Mouse (Mus musculus): ENCODE data around the gene Bahd1. TPM values are rescaled to one million over a fixed set of nuclear protein-coding genes. Genes with fewer than 3 reads are reported as not detected.
A peak's percentile ranks its signal among the peaks of the same experiment; 100 is the strongest.

Gene Bahd1
- total and polyA plus RNA-seq, 3 experiments = 14.1 to 37.8 (median 32.1) TPM

DNA sequence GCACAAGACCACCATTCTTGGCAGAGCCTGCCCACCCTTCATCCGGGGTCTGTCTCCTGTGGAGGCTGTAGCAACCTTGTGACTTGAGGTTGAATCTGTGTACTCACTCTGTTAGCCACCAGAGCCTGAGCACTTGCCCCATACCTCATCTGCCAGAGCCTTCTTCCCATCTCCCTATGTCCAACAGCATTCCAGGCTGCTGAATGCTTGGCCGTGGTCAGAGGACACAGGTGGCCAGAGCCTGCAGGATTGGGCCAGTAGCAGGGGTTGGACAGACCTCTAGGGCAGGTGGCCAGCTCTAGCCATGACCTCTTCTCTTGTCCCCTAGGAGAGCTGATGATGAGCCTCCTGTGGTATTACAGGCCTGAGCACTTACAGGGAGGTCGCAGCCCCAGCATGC is 20.3 kb downstream of the Bahd1 start:
- in situ Hi-C loops (cut with MboI; ENCODE audit: low pct_ligation_motif_present, low pct_unique_long_range_greater_than_20kb, low sequenced_read_pairs) = no loop called here
- H3K27ac ChIP-seq (ENCODE audit: insufficient read depth, low read depth) = no peak overlapping the region
- H3K4me3 ChIP-seq (replicated peaks in 1 of 3; ENCODE audit: low read depth in 2 of 3, low read length in 2 of 3, poor library complexity in 1 of 3) = no peak overlapping the region
- H3K79me2 ChIP-seq (replicated peaks; ENCODE audit: control insufficient read depth, extremely low read depth, insufficient read depth, poor library complexity, severe bottlenecking) = peaks cover 46% of the 10 kb centered on the region
- TF ChIP-seq CHD2 (IDR thresholded peaks at IDR 0.05; ENCODE audit: low read length) (no peak), MYC (IDR thresholded peaks at IDR 0.05; ENCODE audit: low read depth, low read length) (no peak), MXI1 (IDR thresholded peaks at IDR 0.05; ENCODE audit: low read depth, low read length) (no peak), POLR2A (IDR thresholded peaks at IDR 0.05; ENCODE audit: low read depth, low read length) (no peak)
- dilution Hi-C loops (cut with MboI; ENCODE audit: extremely low pct_ligation_motif_present, extremely low pct_unique_long_range_greater_than_20kb, low sequenced_read_pairs) = no loop called here
- no peaks in the 10 kb centered on the region for H3K27me3 ChIP-seq (replicated peaks)
- H3K9me3 ChIP-seq (replicated peaks; ENCODE audit: low read length) = no peaks in the 10 kb centered on the region
- peaks cover 29 to 50% of the 10 kb centered on the region in 2 experiments for H3K4me1 ChIP-seq (ENCODE audit: control insufficient read depth in 1 of 2, insufficient read depth in 2 of 2)
- no peak for DNase-seq (ENCODE audit: extremely low read depth)
- no peak overlapping the region for H3K9ac ChIP-seq (ENCODE audit: insufficient read depth, low read depth)
- H3K4me2 ChIP-seq (ENCODE audit: insufficient read depth, low read depth, poor library complexity, severe bottlenecking) = no peak overlapping the region
- H3K36me3 ChIP-seq (replicated peaks in 1 of 2; ENCODE audit: control insufficient read depth in 1 of 2, insufficient read depth in 1 of 2, low read length in 1 of 2) = peaks cover 61 to 93% of the 10 kb centered on the region in 2 experiments

DNA sequence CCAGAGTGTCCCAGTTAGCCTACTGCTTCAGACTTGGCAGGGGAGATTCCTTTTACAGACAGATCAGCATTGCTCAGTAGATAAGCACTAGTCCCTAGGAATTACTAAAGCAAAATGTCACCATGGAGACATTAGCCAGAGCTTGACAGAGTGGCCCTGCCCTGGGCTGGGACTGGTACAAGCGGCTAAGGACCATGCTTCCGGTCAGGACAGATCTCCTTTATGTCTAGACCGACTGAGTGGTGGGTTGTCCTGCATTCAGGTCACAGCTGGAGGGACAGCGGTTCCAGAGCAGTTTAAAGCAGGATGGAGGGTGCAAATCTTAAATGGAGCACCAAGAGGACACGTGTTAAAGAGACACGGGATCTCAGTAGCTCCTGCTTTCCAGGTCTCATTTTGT is 25.8 kb downstream of the Bahd1 start:
- Histone ChIP-seq H3K27me3 (replicated peaks) (no peaks in the 10 kb centered on the region), H3K9me3 (replicated peaks; ENCODE audit: low read length) (no peaks in the 10 kb centered on the region), H3K4me3 (replicated peaks in 1 of 3; ENCODE audit: low read depth in 2 of 3, low read length in 2 of 3, poor library complexity in 1 of 3) (peak overlapping the region in 2 of 3 experiments; percentile 46 to 75), H3K4me2 (ENCODE audit: insufficient read depth, low read depth, poor library complexity, severe bottlenecking) (peak overlapping the region; percentile 38), H3K4me1 (ENCODE audit: control insufficient read depth in 1 of 2, insufficient read depth in 2 of 2) (peaks cover 19 to 53% of the 10 kb centered on the region in 2 experiments), H3K79me2 (replicated peaks; ENCODE audit: control insufficient read depth, extremely low read depth, insufficient read depth, poor library complexity, severe bottlenecking) (no peaks in the 10 kb centered on the region), H3K9ac (ENCODE audit: insufficient read depth, low read depth) (peak overlapping the region; percentile 50; the same call in 1 of the 2 replicates), H3K36me3 (replicated peaks in 1 of 2; ENCODE audit: control insufficient read depth in 1 of 2, insufficient read depth in 1 of 2, low read length in 1 of 2) (peaks cover 26 to 56% of the 10 kb centered on the region in 2 experiments), H3K27ac (ENCODE audit: insufficient read depth, low read depth) (0 out of 2 replicates have a peak overlapping the region, but pooled peaks have one; percentile 20)
- dilution Hi-C loops (cut with MboI; ENCODE audit: extremely low pct_ligation_motif_present, extremely low pct_unique_long_range_greater_than_20kb, low sequenced_read_pairs) (no loop called here), in situ Hi-C loops (cut with MboI; ENCODE audit: low pct_ligation_motif_present, low pct_unique_long_range_greater_than_20kb, low sequenced_read_pairs) (loop anchor here (5.0 kb wide), 1 partner anchor 36 kb away; no protein-coding TSS in a partner anchor)
- TF ChIP-seq IRF4 (IDR thresholded peaks at IDR 0.05; ENCODE audit: low read depth, low read length) (no peak), MYC (IDR thresholded peaks at IDR 0.05; ENCODE audit: low read depth, low read length) (no peak), RCOR1 (conservative IDR thresholded peaks at IDR 0.05; ENCODE audit: low read depth, low read length) (no peak)
- DNase-seq (ENCODE audit: extremely low read depth) = no peak

GRCm38 (mm10) chr2:118926361-118926997 is 26.3 kb downstream of the Bahd1 start, which contains the start of gene Chst14:
Gene Chst14, plus strand, starts transcription at chr2:118926496.
- Histone ChIP-seq H3K27ac (ENCODE audit: insufficient read depth, low read depth) (peak within 1 kb of the TSS; percentile 20; the same call in 1 of the 2 replicates), H3K27me3 (replicated peaks) (no peaks in the 10 kb centered on the region), H3K36me3 (replicated peaks in 1 of 2; ENCODE audit: control insufficient read depth in 1 of 2, insufficient read depth in 1 of 2, low read length in 1 of 2) (peaks cover 23 to 51% of the 10 kb centered on the region in 2 experiments)

More at GRCm38 (mm10) chr2:118926361-118926997, 26.3 kb downstream of the Bahd1 start, which contains the start of gene Chst14:
- TF ChIP-seq PAX5 (IDR thresholded peaks at IDR 0.05; ENCODE audit: low read length) (no peak), KAT2A (IDR thresholded peaks at IDR 0.05; ENCODE audit: insufficient replicate concordance, low read length) (0 out of 2 replicates have a peak, but pooled peaks have one; percentile 34), SIN3A (IDR thresholded peaks at IDR 0.05; ENCODE audit: low read length) (peak; percentile 19; the same call in 1 of the 2 replicates), ZMIZ1 (IDR thresholded peaks at IDR 0.05; ENCODE audit: low read depth, low read length) (0 out of 2 replicates have a peak, but pooled peaks have one; percentile 4), MAX (IDR thresholded peaks at IDR 0.05; ENCODE audit: low read length) (peak; percentile 32; the same call in 1 of the 2 replicates), POLR2A (IDR thresholded peaks at IDR 0.05; ENCODE audit: low read depth, low read length) (peak; percentile 57; the same call in 1 of the 2 replicates)
- peak within 1 kb of the TSS; percentile 38 for H3K4me2 ChIP-seq (ENCODE audit: insufficient read depth, low read depth, poor library complexity, severe bottlenecking)
- H3K79me2 ChIP-seq (replicated peaks; ENCODE audit: control insufficient read depth, extremely low read depth, insufficient read depth, poor library complexity, severe bottlenecking) = no peaks in the 10 kb centered on the region
- H3K4me1 ChIP-seq (ENCODE audit: control insufficient read depth in 1 of 2, insufficient read depth in 2 of 2) = peaks cover 19 to 54% of the 10 kb centered on the region in 2 experiments
- no peak for DNase-seq (ENCODE audit: extremely low read depth)
- H3K4me3 ChIP-seq (replicated peaks in 1 of 3; ENCODE audit: low read depth in 2 of 3, low read length in 2 of 3, poor library complexity in 1 of 3) = peak within 1 kb of the TSS; percentile 75 to 80 (median 78)
- peak within 1 kb of the TSS; percentile 50 for H3K9ac ChIP-seq (ENCODE audit: insufficient read depth, low read depth)
- dilution Hi-C loops (cut with MboI; ENCODE audit: extremely low pct_ligation_motif_present, extremely low pct_unique_long_range_greater_than_20kb, low sequenced_read_pairs) (no loop called here), in situ Hi-C loops (cut with MboI; ENCODE audit: low pct_ligation_motif_present, low pct_unique_long_range_greater_than_20kb, low sequenced_read_pairs) (loop anchor here (5.0 kb wide), 1 partner anchor 36 kb away; no protein-coding TSS in a partner anchor)
- no peaks in the 10 kb centered on the region for H3K9me3 ChIP-seq (replicated peaks; ENCODE audit: low read length)
